ENCODE assay signal across 23 mouse cellular contexts in genomic region chr11:20873386-20873785, GRCm38 (mm10). TPM values are rescaled to one million over a fixed set of nuclear protein-coding genes. Genes with fewer than 3 reads are reported as not detected.
DNase-seq lines count a peak whose midpoint lies in the region; TF ChIP-seq lines count a peak whose summit lies in the region.
"Had no signal": no experiment of that assay in that cellular context is flagged by ENCODE, and none has a peak within 500 bp of the region (broad histone marks: within the 10 kb centered on the region; RNA-seq: fewer than 3 reads in every experiment).

No protein-coding gene starts in this region.

- no peak overlapping the region for H3K4me3 ChIP-seq in heart, adult 2 months
- no peak overlapping the region for H3K4me3 ChIP-seq in testis, adult 2 months (ENCODE audit: control insufficient read depth, low read depth, low read length)
- H3K4me3 ChIP-seq: embryonic facial prominence, embryonic 10.5 days; forebrain, embryonic 13.5 days; hindbrain, embryonic 12.5 days; limb, embryonic 15.5 days; liver, embryonic 15.5 days; midbrain, embryonic 10.5 days; neural tube, embryonic 12.5 days had no signal

- no peaks in the 10 kb centered on the region for H3K79me2 ChIP-seq in heart, adult 2 months (replicated peaks; ENCODE audit: control insufficient read depth, insufficient read depth, low read length)

- no peak overlapping the region for H3K9ac ChIP-seq in heart, adult 2 months (ENCODE audit: low read depth, low read length)
- H3K9ac ChIP-seq: forebrain, embryonic 13.5 days; hindbrain, embryonic 12.5 days; limb, embryonic 15.5 days; liver, embryonic 15.5 days; neural tube, embryonic 12.5 days had no signal

- intact Hi-C loops in heart, adult 2 months (cut with DNase I), result loop anchor here (5.0 kb wide), 1 partner anchor 41 kb away; the partner anchor contains the start of gene Lgalsl
- intact Hi-C loops in heart, postnatal 10 days (cut with DNase I), result loop anchor here (5.0 kb wide), 1 partner anchor 34 kb away; no protein-coding TSS in a partner anchor

- H3K27me3 ChIP-seq in heart, adult 2 months (ENCODE audit: control insufficient read depth, insufficient read depth, low read length), result no peaks in the 10 kb centered on the region
- H3K27me3 ChIP-seq in testis, adult 2 months (ENCODE audit: control insufficient read depth, insufficient read depth, low read length), result no peaks in the 10 kb centered on the region
- H3K27me3 ChIP-seq: forebrain, embryonic 13.5 days; hindbrain, embryonic 12.5 days; limb, embryonic 15.5 days; liver, embryonic 15.5 days; neural tube, embryonic 12.5 days had no signal

- WGBS in heart, adult 2 months, result 68% methylated on average over 5 of the region's 5 CpGs

- no peak for TF ChIP-seq CTCF in heart, adult 2 months (IDR thresholded peaks at IDR 0.05)
- no peak for TF ChIP-seq CTCF in testis, adult 2 months (IDR thresholded peaks at IDR 0.05; ENCODE audit: control insufficient read depth, insufficient read depth, insufficient replicate concordance, low read depth, low read length)

- H3K36me3 ChIP-seq in heart, adult 2 months (ENCODE audit: control insufficient read depth, insufficient read depth, low read length), result no peaks in the 10 kb centered on the region
- no peaks in the 10 kb centered on the region for H3K36me3 ChIP-seq in testis, adult 2 months (ENCODE audit: control insufficient read depth, insufficient read depth, low read length)
- H3K36me3 ChIP-seq: embryonic facial prominence, embryonic 10.5 days; G1E; hindbrain, embryonic 12.5 days; limb, embryonic 15.5 days; liver, embryonic 15.5 days; midbrain, embryonic 10.5 days; neural tube, embryonic 12.5 days had no signal

- no peak for DNase-seq in heart, adult 2 months
- no peak for DNase-seq in heart, postnatal 10 days
- no peak for DNase-seq in testis, postnatal 10 days (ENCODE audit: low spot score)
- peak; percentile 77 for DNase-seq in ZHBTc4 (ENCODE audit: low read depth, low spot score)
- no peak for DNase-seq in kidney, postnatal 10 days
- DNase-seq in T-cell, adult 2 months (ENCODE audit: low spot score), result no peak
- DNase-seq: B cell, adult 2 months; cerebellum, adult 18-20 months; kidney, adult 18-20 months; layer of hippocampus, postnatal 36 days; right cerebral cortex, adult 18-20 months; thymus, postnatal 4 days had no signal

- no peak for TF ChIP-seq EP300 in heart, adult 2 months (IDR thresholded peaks at IDR 0.05; ENCODE audit: insufficient read depth, low read depth, low read length)

- no peaks in the 10 kb centered on the region for H3K4me1 ChIP-seq in heart, adult 2 months (ENCODE audit: control insufficient read depth, insufficient read depth, low read length)
- peaks cover 4% of the 10 kb centered on the region for H3K4me1 ChIP-seq in testis, adult 2 months (ENCODE audit: control insufficient read depth, insufficient read depth, low read length)
- H3K4me1 ChIP-seq: forebrain, embryonic 13.5 days; hindbrain, embryonic 12.5 days; neural tube, embryonic 12.5 days had no signal

- no peak for TF ChIP-seq POLR2A in heart, adult 2 months (IDR thresholded peaks at IDR 0.05; ENCODE audit: insufficient read depth, low read depth, low read length)
- TF ChIP-seq POLR2A in testis, adult 2 months (IDR thresholded peaks at IDR 0.05; ENCODE audit: control insufficient read depth, low read depth, low read length), result no peak

- H3K27ac ChIP-seq in heart, adult 2 months, result peak overlapping the region; percentile 73
- H3K27ac ChIP-seq in testis, adult 2 months (ENCODE audit: control insufficient read depth, insufficient read depth, low read depth, low read length), result peak overlapping the region; percentile 30; the same call in 1 of the 2 replicates
- H3K27ac ChIP-seq: embryonic facial prominence, embryonic 10.5 days; forebrain, embryonic 13.5 days; hindbrain, embryonic 12.5 days; kidney, postnatal 0 days; limb, embryonic 15.5 days; liver, embryonic 15.5 days; macrophage; midbrain, embryonic 10.5 days; neural tube, embryonic 12.5 days had no signal

RNA-seq across cellular contexts. Expression of gene Lgalsl, which starts 42.5 kb away (rescaled TPM):
- total RNA-seq in heart, adult 2 months (2021), result 10 to 100 TPM; 31.7 to 37.9 TPM
- 12.7 and 17.2 TPM in 2 replicates for polyA plus RNA-seq in heart, adult 2 months (2012; rRNA removed)
- total RNA-seq in heart, postnatal 10 days (2021), result 10 to 100 TPM; 40.3 to 43.1 TPM
- 0.95 and 1.8 TPM in 2 replicates for polyA plus RNA-seq in testis, adult 2 months (2012; rRNA removed)
- polyA plus RNA-seq: G1E had no signal
